Mouse (Mus musculus): ENCODE results near the gene Trim65. TPM values are rescaled to one million over a fixed set of nuclear protein-coding genes. Genes with fewer than 3 reads are reported as not detected.

Trim65 gene
- total RNA-seq, 2 experiments from 2014 or later: 4.2 to 6.6 TPM

GRCm38 (mm10) chr11:116161312-116161711 lies 30.4 kb upstream of the Trim65 start:
- TF ChIP-seq CTCF (IDR thresholded peaks at IDR 0.05): no peak
- no peak for DNase-seq
- intact Hi-C loops (cut with DNase I): no loop called here
- Histone ChIP-seq H3K27ac (no peak overlapping the region), H3K4me3 (no peak overlapping the region)

- no peak overlapping the region for H3K27ac ChIP-seq
- TF ChIP-seq CTCF (IDR thresholded peaks at IDR 0.05): no peak
- no peak for DNase-seq
- no peak overlapping the region for H3K4me3 ChIP-seq
- intact Hi-C loops (cut with DNase I): no loop called here
Observed at GRCm38 (mm10) chr11:116150960-116151359, 20.0 kb upstream of the Trim65 start.

- H3K27ac ChIP-seq: no peak overlapping the region
- intact Hi-C loops (cut with DNase I): no loop called here
- no peak for DNase-seq
- no peak overlapping the region for H3K4me3 ChIP-seq
- no peak for TF ChIP-seq CTCF (IDR thresholded peaks at IDR 0.05)
Observed at GRCm38 (mm10) chr11:116149341-116149740, 18.4 kb upstream of the Trim65 start.

- no peak for TF ChIP-seq CTCF (IDR thresholded peaks at IDR 0.05)
- intact Hi-C loops (cut with DNase I): no loop called here
- H3K4me3 ChIP-seq: no peak overlapping the region
- no peak overlapping the region for H3K27ac ChIP-seq
- no peak for DNase-seq
Observed at GRCm38 (mm10) chr11:116148761-116149221, 17.9 kb upstream of the Trim65 start.

GRCm38 (mm10) chr11:116146294-116146985 lies 15.5 kb upstream of the Trim65 start:
- no peak for TF ChIP-seq CTCF (IDR thresholded peaks at IDR 0.05)
- H3K27ac ChIP-seq: 0 out of 2 replicates have a peak overlapping the region, but pooled peaks have one; percentile 8
- intact Hi-C loops (cut with DNase I): no loop called here
- DNase-seq: peak; percentile 44
- H3K4me3 ChIP-seq: no peak overlapping the region

GRCm38 (mm10) chr11:116145481-116146293 lies 14.8 kb upstream of the Trim65 start:
- intact Hi-C loops (cut with DNase I): no loop called here
- H3K27ac ChIP-seq: no peak overlapping the region
- DNase-seq: no peak

GRCm38 (mm10) chr11:116143468-116143867 lies 12.5 kb upstream of the Trim65 start:
- intact Hi-C loops (cut with DNase I): no loop called here

More at GRCm38 (mm10) chr11:116145481-116146293, 14.8 kb upstream of the Trim65 start:
- H3K4me3 ChIP-seq: no peak overlapping the region
- no peak for TF ChIP-seq CTCF (IDR thresholded peaks at IDR 0.05)

GRCm38 (mm10) chr11:116142211-116142991 lies 11.5 kb upstream of the Trim65 start:
- DNase-seq: no peak
- no peak overlapping the region for H3K4me3 ChIP-seq
- H3K27ac ChIP-seq: no peak overlapping the region
- no peak for TF ChIP-seq CTCF (IDR thresholded peaks at IDR 0.05)
- intact Hi-C loops (cut with DNase I): no loop called here

More at GRCm38 (mm10) chr11:116143468-116143867, 12.5 kb upstream of the Trim65 start:
- TF ChIP-seq CTCF (IDR thresholded peaks at IDR 0.05): no peak
- no peak overlapping the region for H3K27ac ChIP-seq
- no peak overlapping the region for H3K4me3 ChIP-seq
- DNase-seq: no peak

GRCm38 (mm10) chr11:116138468-116139138 lies 7.7 kb upstream of the Trim65 start, which contains the start of gene Mrpl38:
Gene Mrpl38, minus strand, starts transcription at chr11:116138868.
- intact Hi-C loops (cut with DNase I): no loop called here
- TF ChIP-seq CTCF (IDR thresholded peaks at IDR 0.05): peak; percentile 86
- peak; percentile 92 for DNase-seq
- peak within 1 kb of the TSS; percentile 98 for H3K4me3 ChIP-seq
- H3K27ac ChIP-seq: peak within 1 kb of the TSS; percentile 88

- intact Hi-C loops (cut with DNase I): no loop called here
- no peak for DNase-seq
- H3K27ac ChIP-seq: peak overlapping the region; percentile 88
- peak overlapping the region; percentile 98 for H3K4me3 ChIP-seq
- no peak for TF ChIP-seq CTCF (IDR thresholded peaks at IDR 0.05)
Observed at GRCm38 (mm10) chr11:116138096-116138467, 7.2 kb upstream of the Trim65 start.

- no peak overlapping the region for H3K4me3 ChIP-seq
- TF ChIP-seq CTCF (IDR thresholded peaks at IDR 0.05): no peak
- H3K27ac ChIP-seq: no peak overlapping the region
- intact Hi-C loops (cut with DNase I): loop anchor here (5.0 kb wide), 1 partner anchor 102 kb away; the partner anchor contains the start of gene Unk
- DNase-seq: no peak
Observed at GRCm38 (mm10) chr11:116134171-116134570, 3.2 kb upstream of the Trim65 start.

GRCm38 (mm10) chr11:116133497-116133896 lies 2.6 kb upstream of the Trim65 start:
- TF ChIP-seq CTCF (IDR thresholded peaks at IDR 0.05): no peak
- Histone ChIP-seq H3K4me3 (no peak overlapping the region), H3K27ac (no peak overlapping the region)
- intact Hi-C loops (cut with DNase I): loop anchor here (5.0 kb wide), 1 partner anchor 101 kb away; the partner anchor contains the start of gene Unk
- DNase-seq: no peak
